ENCODE assay signal across 10 mouse cellular contexts in genomic region chr4:86555035-86555707, GRCm38 (mm10). TPM values are rescaled to one million over a fixed set of nuclear protein-coding genes. Genes with fewer than 3 reads are reported as not detected.
A peak's percentile ranks its signal among the peaks of the same experiment; 100 is the strongest.
DNase-seq lines count a peak whose midpoint lies in the region; ATAC-seq and TF ChIP-seq lines count a peak whose summit lies in the region.
"Had no signal": no experiment of that assay in that cellular context is flagged by ENCODE, and none has a peak within 500 bp of the region (broad histone marks: within the 10 kb centered on the region; RNA-seq: fewer than 3 reads in every experiment).

No protein-coding gene starts in this region.

- TF ChIP-seq CTCF in heart, postnatal 0 days (IDR thresholded peaks at IDR 0.05; ENCODE audit: low read depth): peak; percentile 61
- peak; percentile 45 for TF ChIP-seq CTCF in bone marrow, adult 2 months (IDR thresholded peaks at IDR 0.05; ENCODE audit: control insufficient read depth, insufficient read depth, low read length)

- H3K4me3 ChIP-seq in heart, postnatal 0 days (ENCODE audit: low read depth, low read length): no peak overlapping the region
- no peak overlapping the region for H3K4me3 ChIP-seq in bone marrow, adult 2 months (replicated peaks; ENCODE audit: control insufficient read depth, low read depth, low read length)
- no peak overlapping the region for H3K4me3 ChIP-seq in neural tube, embryonic 12.5 days
- H3K4me3 ChIP-seq: embryonic facial prominence, embryonic 12.5 days had no signal

- no peaks in the 10 kb centered on the region for H3K9me3 ChIP-seq in heart, postnatal 0 days (replicated peaks; ENCODE audit: control insufficient read depth, low read length)
- H3K9me3 ChIP-seq in neural tube, embryonic 12.5 days: no peaks in the 10 kb centered on the region
- H3K9me3 ChIP-seq: embryonic facial prominence, embryonic 12.5 days had no signal

- whole genome bisulfite sequencing in heart, postnatal 0 days: 19% methylated on average over 6 of the region's 6 CpGs
- WGBS in bone marrow, adult 2 months: 25% methylated on average over 6 of the region's 6 CpGs
- WGBS in neural tube, embryonic 12.5 days: 30% methylated on average over 6 of the region's 6 CpGs

- no peaks in the 10 kb centered on the region for H3K36me3 ChIP-seq in heart, postnatal 0 days (replicated peaks; ENCODE audit: control insufficient read depth, insufficient read depth, low read length)
- no peaks in the 10 kb centered on the region for H3K36me3 ChIP-seq in neural tube, embryonic 12.5 days
- H3K36me3 ChIP-seq: embryonic facial prominence, embryonic 12.5 days had no signal

- ATAC-seq in heart, postnatal 0 days (ENCODE audit: insufficient read depth, low read depth): no peak
- peak; percentile 25; the same call in 1 of the 2 replicates for ATAC-seq in neural tube, embryonic 12.5 days (ENCODE audit: low FRiP score, low read depth)
- ATAC-seq in erythroid progenitor cell, adult 5-6 weeks (replicated peaks; ENCODE audit: low FRiP score, poor library complexity, severe bottlenecking): no peak

- no peaks in the 10 kb centered on the region for H3K4me1 ChIP-seq in heart, postnatal 0 days (ENCODE audit: control insufficient read depth, insufficient read depth)
- no peaks in the 10 kb centered on the region for H3K4me1 ChIP-seq in bone marrow, adult 2 months (ENCODE audit: control insufficient read depth, insufficient read depth, low read length)
- H3K4me1 ChIP-seq in neural tube, embryonic 12.5 days: no peaks in the 10 kb centered on the region
- H3K4me1 ChIP-seq: embryonic facial prominence, embryonic 12.5 days had no signal

- no peak overlapping the region for H3K4me2 ChIP-seq in heart, postnatal 0 days (ENCODE audit: low read depth, low read length)
- H3K4me2 ChIP-seq in neural tube, embryonic 12.5 days (replicated peaks): no peak overlapping the region
- H3K4me2 ChIP-seq: embryonic facial prominence, embryonic 12.5 days had no signal

- H3K9ac ChIP-seq in heart, postnatal 0 days (replicated peaks; ENCODE audit: low read depth, low read length): no peak overlapping the region
- no peak overlapping the region for H3K9ac ChIP-seq in neural tube, embryonic 12.5 days
- H3K9ac ChIP-seq: embryonic facial prominence, embryonic 12.5 days had no signal

- TF ChIP-seq POLR2A in bone marrow, adult 2 months (IDR thresholded peaks at IDR 0.05; ENCODE audit: borderline replicate concordance, control insufficient read depth, low read depth, low read length): no peak

- intact Hi-C loops in heart, postnatal 25 days (cut with DNase I): loop anchor here (2.0 to 10.0 kb wide), 2 partner anchors 530 to 724 kb away; no protein-coding TSS in a partner anchor

- no peak for TF ChIP-seq EP300 in heart, postnatal 0 days (IDR thresholded peaks at IDR 0.05; ENCODE audit: low read depth)

- H3K27ac ChIP-seq in heart, postnatal 0 days (ENCODE audit: low read depth): no peak overlapping the region
- no peak overlapping the region for H3K27ac ChIP-seq in bone marrow, adult 2 months (ENCODE audit: control insufficient read depth, insufficient read depth, low read depth, low read length, poor library complexity)
- no peak overlapping the region for H3K27ac ChIP-seq in neural tube, embryonic 12.5 days
- H3K27ac ChIP-seq: embryonic facial prominence, embryonic 12.5 days; macrophage had no signal

- H3K27me3 ChIP-seq in heart, postnatal 0 days (ENCODE audit: control insufficient read depth, insufficient read depth, low read length): no peaks in the 10 kb centered on the region
- H3K27me3 ChIP-seq in neural tube, embryonic 12.5 days (replicated peaks): no peaks in the 10 kb centered on the region
- H3K27me3 ChIP-seq: embryonic facial prominence, embryonic 12.5 days had no signal

- peak; percentile 69 for DNase-seq in heart, postnatal 0 days (ENCODE audit: low spot score)
- DNase-seq in heart, postnatal 25 days (ENCODE audit: low spot score): no peak
- DNase-seq in CD4-positive helper T cell, adult 2 months (ENCODE audit: low read depth, low spot score): peak; percentile 35
- peak; percentile 65 for DNase-seq in induced T-regulatory cell, adult 2 months (ENCODE audit: low read depth)
- no peak for DNase-seq in cerebellum, postnatal 36 days

RNA-seq across cellular contexts. Expression of gene Saxo1, which starts 3.0 kb away (rescaled TPM):
- not detected in 2 replicates for total RNA-seq in heart, postnatal 0 days (2014; rRNA removed; ENCODE audit: low replicate concordance)
- not detected in 2 replicates for polyA plus RNA-seq in heart, postnatal 0 days (2015; fragmentation: Nextera tagmentation; extraction: Ambion mirVana)
- not detected for total RNA-seq in heart, postnatal 25 days (2021)
- polyA plus RNA-seq in bone marrow, adult 2 months (2011; ENCODE audit: insufficient read depth, insufficient read length, low replicate concordance, missing spikeins): not detected in 2 replicates
- not detected in 2 replicates for polyA plus RNA-seq in neural tube, embryonic 12.5 days (2016; fragmentation: Nextera tagmentation; extraction: Ambion mirVana)
- not detected in 2 replicates for total RNA-seq in erythroid progenitor cell, adult 5-6 weeks (2015; ENCODE audit: low replicate concordance)
- total RNA-seq in erythroid progenitor cell, adult 5-6 weeks (2017; ENCODE audit: low replicate concordance): not detected in 2 replicates
- polyA plus RNA-seq: embryonic facial prominence, embryonic 12.5 days; macrophage had no signal

RNA-seq across cellular contexts. Expression of gene Rraga, which starts 20.3 kb away (rescaled TPM):
- 8.5 and 14.7 TPM in 2 replicates for total RNA-seq in heart, postnatal 0 days (2014; rRNA removed; ENCODE audit: low replicate concordance)
- 49.2 and 50.7 TPM in 2 replicates for polyA plus RNA-seq in heart, postnatal 0 days (2015; fragmentation: Nextera tagmentation; extraction: Ambion mirVana)
- 10 to 100 TPM; 56.3 to 61.1 TPM for total RNA-seq in heart, postnatal 25 days (2021)
- 19.9 and 33.1 TPM in 2 replicates for polyA plus RNA-seq in bone marrow, adult 2 months (2011; ENCODE audit: insufficient read depth, insufficient read length, low replicate concordance, missing spikeins)
- polyA plus RNA-seq in neural tube, embryonic 12.5 days (2016; fragmentation: Nextera tagmentation; extraction: Ambion mirVana): 79.3 and 85.5 TPM in 2 replicates
- 19.7 and 40.0 TPM in 2 replicates for total RNA-seq in erythroid progenitor cell, adult 5-6 weeks (2015; ENCODE audit: low replicate concordance)
- total RNA-seq in erythroid progenitor cell, adult 5-6 weeks (2017; ENCODE audit: low replicate concordance): 8.3 and 14.5 TPM in 2 replicates

RNA-seq across cellular contexts. Expression of gene Haus6, which starts 56.7 kb away (rescaled TPM):
- 2.9 and 6.5 TPM in 2 replicates for total RNA-seq in heart, postnatal 0 days (2014; rRNA removed; ENCODE audit: low replicate concordance)
- 3.8 and 4.5 TPM in 2 replicates for polyA plus RNA-seq in heart, postnatal 0 days (2015; fragmentation: Nextera tagmentation; extraction: Ambion mirVana)
- total RNA-seq in heart, postnatal 25 days (2021): 1 to 10 TPM; 3.8 to 4.2 TPM
- polyA plus RNA-seq in bone marrow, adult 2 months (2011; ENCODE audit: insufficient read depth, insufficient read length, low replicate concordance, missing spikeins): 6.4 and 7.4 TPM in 2 replicates
- 17.2 and 18.2 TPM in 2 replicates for polyA plus RNA-seq in neural tube, embryonic 12.5 days (2016; fragmentation: Nextera tagmentation; extraction: Ambion mirVana)
- total RNA-seq in erythroid progenitor cell, adult 5-6 weeks (2015; ENCODE audit: low replicate concordance): 11.5 and 19.3 TPM in 2 replicates
- total RNA-seq in erythroid progenitor cell, adult 5-6 weeks (2017; ENCODE audit: low replicate concordance): 16.9 and 27.2 TPM in 2 replicates

Comparison
In these comparisons a context has a peak if more than half of its experiments do, and no peak if none do; other contexts are left out.
1. DNase-seq: peak in heart, postnatal 0 days (single experiment), CD4-positive helper T cell, adult 2 months (single experiment) and induced T-regulatory cell, adult 2 months (single experiment); none in heart, postnatal 25 days (single experiment) and cerebellum, postnatal 36 days (0 of 2).